In genomic region chr9:78016288-78016687, GRCm38 (mm10) we compare ENCODE assay signal across 14 mouse cellular contexts. TPM values are rescaled to one million over a fixed set of nuclear protein-coding genes. Genes with fewer than 3 reads are reported as not detected.
A peak's percentile ranks its signal among the peaks of the same experiment; 100 is the strongest.
DNase-seq lines count a peak whose midpoint lies in the region; ATAC-seq and TF ChIP-seq lines count a peak whose summit lies in the region.
"Had no signal": no experiment of that assay in that cellular context is flagged by ENCODE, and none has a peak within 500 bp of the region (broad histone marks: within the 10 kb centered on the region; RNA-seq: fewer than 3 reads in every experiment).

No protein-coding gene starts in this region.

- H3K36me3 ChIP-seq in lung, embryonic 15.5 days, result no peaks in the 10 kb centered on the region
- no peaks in the 10 kb centered on the region for H3K36me3 ChIP-seq in hindbrain, embryonic 12.5 days
- H3K36me3 ChIP-seq in kidney, embryonic 15.5 days, result no peaks in the 10 kb centered on the region
- no peaks in the 10 kb centered on the region for H3K36me3 ChIP-seq in midbrain, postnatal 0 days (ENCODE audit: insufficient read depth, low read length)
- H3K36me3 ChIP-seq: embryonic facial prominence, embryonic 15.5 days; forebrain, embryonic 15.5 days had no signal

- intact Hi-C loops in left cerebral cortex, postnatal 10 days (cut with DNase I), result no loop called here

- H3K27me3 ChIP-seq in lung, embryonic 15.5 days, result no peaks in the 10 kb centered on the region
- H3K27me3 ChIP-seq in hindbrain, embryonic 12.5 days, result no peaks in the 10 kb centered on the region
- peaks cover 3% of the 10 kb centered on the region; the same call in 1 of the 2 replicates for H3K27me3 ChIP-seq in kidney, embryonic 15.5 days
- no peaks in the 10 kb centered on the region for H3K27me3 ChIP-seq in midbrain, postnatal 0 days (ENCODE audit: insufficient read depth, low read length)
- H3K27me3 ChIP-seq: embryonic facial prominence, embryonic 15.5 days; forebrain, embryonic 15.5 days had no signal

- ATAC-seq in lung, embryonic 15.5 days (ENCODE audit: borderline replicate concordance, extremely low read depth, low FRiP score, low TSS enrichment), result no peak
- ATAC-seq in hindbrain, embryonic 12.5 days (ENCODE audit: low FRiP score), result no peak
- ATAC-seq in kidney, embryonic 15.5 days (replicated peaks; ENCODE audit: low FRiP score), result no peak
- no peak for ATAC-seq in midbrain, postnatal 0 days (ENCODE audit: low FRiP score)
- ATAC-seq: forebrain, embryonic 15.5 days had no signal

- no peak for DNase-seq in lung, adult 2 months
- DNase-seq in midbrain, postnatal 0 days (ENCODE audit: low spot score), result no peak
- no peak for DNase-seq in B cell, adult 2 months
- DNase-seq in adrenal gland, adult 2 months, result no peak
- no peak for DNase-seq in left cerebral cortex, postnatal 10 days (ENCODE audit: extremely low spot score in 1 of 2, low spot score in 2 of 2)
- DNase-seq: cerebellum, postnatal 14 days had no signal

- TF ChIP-seq POLR2A in lung, adult 2 months (IDR thresholded peaks at IDR 0.05; ENCODE audit: borderline replicate concordance, extremely low read depth, low read depth, low read length), result no peak

- 45% methylated on average over 15 of the region's 15 CpGs for WGBS in lung, embryonic 15.5 days
- WGBS in lung, adult 2 months, result 57% methylated on average over 15 of the region's 15 CpGs
- 63% methylated on average over 15 of the region's 15 CpGs for WGBS in hindbrain, embryonic 12.5 days
- 33% methylated on average over 15 of the region's 15 CpGs for WGBS in kidney, embryonic 15.5 days
- whole genome bisulfite sequencing in midbrain, postnatal 0 days, result 39% methylated on average over 15 of the region's 15 CpGs

- no peak overlapping the region for H3K27ac ChIP-seq in lung, embryonic 15.5 days
- no peak overlapping the region for H3K27ac ChIP-seq in hindbrain, embryonic 12.5 days
- H3K27ac ChIP-seq in kidney, embryonic 15.5 days, result no peak overlapping the region
- no peak overlapping the region for H3K27ac ChIP-seq in midbrain, postnatal 0 days (ENCODE audit: low read depth, low read length)
- H3K27ac ChIP-seq: embryonic facial prominence, embryonic 15.5 days; forebrain, embryonic 15.5 days; macrophage had no signal

- peaks cover 4% of the 10 kb centered on the region for H3K4me1 ChIP-seq in lung, embryonic 15.5 days
- no peaks in the 10 kb centered on the region for H3K4me1 ChIP-seq in lung, adult 2 months (ENCODE audit: control insufficient read depth, insufficient read depth, low read length)
- peaks cover 7% of the 10 kb centered on the region for H3K4me1 ChIP-seq in hindbrain, embryonic 12.5 days
- peaks cover 21% of the 10 kb centered on the region for H3K4me1 ChIP-seq in kidney, embryonic 15.5 days
- no peaks in the 10 kb centered on the region for H3K4me1 ChIP-seq in midbrain, postnatal 0 days (ENCODE audit: insufficient read depth, low read length)
- H3K4me1 ChIP-seq: forebrain, embryonic 15.5 days had no signal

- no peak for TF ChIP-seq CTCF in lung, adult 2 months (IDR thresholded peaks at IDR 0.05; ENCODE audit: insufficient read depth, low read length)
- no peak for TF ChIP-seq CTCF in midbrain, postnatal 0 days (IDR thresholded peaks at IDR 0.05)

- no peaks in the 10 kb centered on the region for H3K9me3 ChIP-seq in lung, embryonic 15.5 days
- H3K9me3 ChIP-seq in hindbrain, embryonic 12.5 days (replicated peaks), result no peaks in the 10 kb centered on the region
- H3K9me3 ChIP-seq in kidney, embryonic 15.5 days (replicated peaks), result no peaks in the 10 kb centered on the region
- no peaks in the 10 kb centered on the region for H3K9me3 ChIP-seq in midbrain, postnatal 0 days (ENCODE audit: low read length)
- H3K9me3 ChIP-seq: embryonic facial prominence, embryonic 15.5 days; forebrain, embryonic 15.5 days had no signal

- no peak overlapping the region for H3K9ac ChIP-seq in lung, embryonic 15.5 days
- no peak overlapping the region for H3K9ac ChIP-seq in hindbrain, embryonic 12.5 days
- H3K9ac ChIP-seq in kidney, embryonic 15.5 days, result no peak overlapping the region
- H3K9ac ChIP-seq in midbrain, postnatal 0 days (replicated peaks; ENCODE audit: low read length, poor library complexity, severe bottlenecking), result peak overlapping the region; percentile 9; the same call in 1 of the 2 replicates
- H3K9ac ChIP-seq: embryonic facial prominence, embryonic 15.5 days; forebrain, embryonic 15.5 days had no signal

- no peak overlapping the region for H3K4me3 ChIP-seq in lung, embryonic 15.5 days
- no peak overlapping the region for H3K4me3 ChIP-seq in lung, adult 2 months (replicated peaks; ENCODE audit: extremely low read depth, low read depth, low read length)
- H3K4me3 ChIP-seq in hindbrain, embryonic 12.5 days, result no peak overlapping the region
- H3K4me3 ChIP-seq in kidney, embryonic 15.5 days (replicated peaks), result no peak overlapping the region
- peak overlapping the region; percentile 12; the same call in 1 of the 2 replicates for H3K4me3 ChIP-seq in midbrain, postnatal 0 days (ENCODE audit: low read depth, low read length)
- H3K4me3 ChIP-seq: embryonic facial prominence, embryonic 15.5 days; forebrain, embryonic 15.5 days had no signal

- 0 out of 2 replicates have a peak overlapping the region, but pooled peaks have one; percentile 1 for H3K4me2 ChIP-seq in lung, embryonic 15.5 days
- H3K4me2 ChIP-seq in hindbrain, embryonic 12.5 days (replicated peaks), result 0 out of 2 replicates have a peak overlapping the region, but pooled peaks have one; percentile 17
- peak overlapping the region; percentile 30 for H3K4me2 ChIP-seq in kidney, embryonic 15.5 days
- peak overlapping the region; percentile 27 for H3K4me2 ChIP-seq in midbrain, postnatal 0 days (ENCODE audit: low read depth, low read length, poor library complexity, severe bottlenecking)
- H3K4me2 ChIP-seq: embryonic facial prominence, embryonic 15.5 days; forebrain, embryonic 15.5 days had no signal

RNA-seq across cellular contexts. Expression of gene Gcm1, which starts 35.4 kb away (rescaled TPM):
- polyA plus RNA-seq in lung, embryonic 15.5 days (2015; fragmentation: Nextera tagmentation; extraction: Ambion mirVana), result 0.31 and 0.36 TPM in 2 replicates
- polyA plus RNA-seq in lung, adult 2 months (2012; rRNA removed), result not detected in 2 replicates
- not detected in 2 replicates for polyA plus RNA-seq in hindbrain, embryonic 12.5 days (2016; fragmentation: Nextera tagmentation; extraction: Ambion mirVana)
- 0.55 and 1.2 TPM in 2 replicates for polyA plus RNA-seq in kidney, embryonic 15.5 days (2015; fragmentation: Nextera tagmentation; extraction: Ambion mirVana)
- total RNA-seq in midbrain, postnatal 0 days (2014; rRNA removed), result not detected in 2 replicates
- polyA plus RNA-seq in midbrain, postnatal 0 days (2015; fragmentation: Nextera tagmentation; extraction: Ambion mirVana), result not detected in 2 replicates
- total RNA-seq in adrenal gland, adult 2 months (2021), result not detected
- not detected in 2 replicates for polyA plus RNA-seq in adrenal gland, adult 2 months (2012; rRNA removed)
- total RNA-seq in left cerebral cortex, postnatal 10 days (2021), result not detected
- total RNA-seq: heart, postnatal 36 days; layer of hippocampus, adult 18-20 months had no signal
- polyA plus RNA-seq: embryonic facial prominence, embryonic 15.5 days; forebrain, embryonic 15.5 days; macrophage had no signal
